Mouse (Mus musculus) lung, postnatal 0 days (tissue): Measurements from ENCODE around the gene Ddx1. TPM values are rescaled to one million over a fixed set of nuclear protein-coding genes. Genes with fewer than 3 reads are reported as not detected.

Experiments
- ATAC-seq: fragments of 200-750 bp; cut with Nextera tagmentation; 2 replicates; pipeline ENCODE4 v1.8.0; 2017; ENCODE audit warnings: moderate library complexity
- DNase-seq: peaks from one replicate; pipeline ENCODE4 v3.0.0-alpha.2; 2016; ENCODE audit warnings: low spot score
- H3K27ac ChIP-seq: fragments of 300-500 bp; sonication (generic); 2 replicates; pipeline ENCODE4 v1.5.1; 2014; ENCODE audit warnings: antibody characterized with exemption, mild to moderate bottlenecking, low read length, mixed read lengths
- H3K27me3 ChIP-seq: fragments of 300-500 bp; sonication (generic); replicated peaks from 2 replicates; pipeline ENCODE4 v1.6.1; 2014; ENCODE audit warnings: low read length, mixed read lengths; ENCODE audit not compliant: insufficient read depth
- H3K36me3 ChIP-seq: fragments of 300-500 bp; sonication (generic); 2 replicates; pipeline ENCODE4 v1.6.1; 2014; ENCODE audit warnings: low read length, mixed read lengths; ENCODE audit not compliant: insufficient read depth
- H3K4me1 ChIP-seq: fragments of 300-500 bp; sonication (generic); 2 replicates; pipeline ENCODE4 v1.6.1; 2014; ENCODE audit warnings: antibody characterized with exemption, low read depth, low read length, mixed read lengths; ENCODE audit not compliant: insufficient read depth
- H3K4me2 ChIP-seq: fragments of 300-500 bp; sonication (generic); replicated peaks from 2 replicates; pipeline ENCODE4 v1.6.1; 2014; ENCODE audit warnings: low read depth, mild to moderate bottlenecking, low read length, moderate library complexity, mixed read lengths
- H3K4me3 ChIP-seq: fragments of 300-500 bp; sonication (generic); 2 replicates; pipeline ENCODE4 v1.5.1; 2014; ENCODE audit warnings: low read depth, low read length
- H3K9ac ChIP-seq: fragments of 300-500 bp; sonication (generic); replicated peaks from 2 replicates; pipeline ENCODE4 v1.6.1; 2014; ENCODE audit warnings: low read depth, mild to moderate bottlenecking
- H3K9me3 ChIP-seq: fragments of 300-500 bp; sonication (generic); 2 replicates; pipeline ENCODE4 v1.6.1; 2016; ENCODE audit warnings: low read length, mixed read lengths
- CTCF ChIP-seq: IDR thresholded peaks from 2 replicates; pipeline ENCODE4 v1.5.1; 2016; ENCODE audit warnings: antibody characterized with exemption, mild to moderate bottlenecking
- EP300 ChIP-seq: IDR thresholded peaks from 2 replicates; pipeline ENCODE4 v1.6.1; 2016; ENCODE audit warnings: antibody characterized with exemption, mild to moderate bottlenecking, control low read depth
- WGBS: fragments of 180-500 bp; shearing (Covaris S2); extraction: QIAGEN DNeasy Blood & Tissue Kit; methylation state at CpG from one replicate; pipeline ENCODE4 v1.1.7; 2014; 5-methylcytosine and 5-hydroxymethylcytosine counted together
- polyA plus RNA-seq: library from polyadenylated mRNA; unstranded; fragments of >200 nt; fragmentation: Nextera tagmentation; extraction: Ambion mirVana; gene quantifications from 2 replicates; pipeline ENCODE4 v1.2.1, GENCODE M21; 2015

Ddx1 gene
- polyA plus RNA-seq, 1 experiment from 2014 or later = 53.4 TPM

DNA sequence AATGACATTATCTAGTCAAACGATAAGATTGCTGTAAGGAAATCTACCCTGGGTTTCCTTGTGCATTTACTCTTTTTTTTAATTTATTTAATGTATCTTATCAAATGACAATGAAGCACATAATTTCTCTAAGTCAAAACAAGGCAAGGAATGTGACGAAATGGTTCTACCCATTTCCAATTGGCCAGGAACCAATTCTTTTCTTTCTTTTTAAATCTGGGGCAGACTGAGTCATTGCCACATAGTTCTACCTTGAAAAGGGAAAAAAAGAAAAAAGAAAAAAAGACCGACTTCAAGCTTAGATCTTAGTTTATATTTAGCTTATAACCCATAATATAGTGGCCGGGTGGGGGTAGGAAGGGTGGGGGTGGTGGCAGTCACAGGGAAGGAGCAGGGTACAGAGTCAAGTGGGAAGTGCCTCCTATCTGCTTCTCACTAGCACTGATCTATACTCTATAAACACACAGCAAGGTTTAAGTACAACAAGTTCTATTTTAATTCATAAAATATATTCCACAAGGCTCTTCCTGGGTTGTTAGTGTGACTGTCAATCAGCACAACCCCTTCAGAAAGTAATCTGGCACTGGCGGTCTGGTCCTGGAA lies 32.4 kb downstream of the Ddx1 start:
- no peak overlapping the region for H3K27ac ChIP-seq
- WGBS = 32% methylated on average over 5 of the region's 5 CpGs
- H3K4me2 ChIP-seq = no peak overlapping the region

DNA sequence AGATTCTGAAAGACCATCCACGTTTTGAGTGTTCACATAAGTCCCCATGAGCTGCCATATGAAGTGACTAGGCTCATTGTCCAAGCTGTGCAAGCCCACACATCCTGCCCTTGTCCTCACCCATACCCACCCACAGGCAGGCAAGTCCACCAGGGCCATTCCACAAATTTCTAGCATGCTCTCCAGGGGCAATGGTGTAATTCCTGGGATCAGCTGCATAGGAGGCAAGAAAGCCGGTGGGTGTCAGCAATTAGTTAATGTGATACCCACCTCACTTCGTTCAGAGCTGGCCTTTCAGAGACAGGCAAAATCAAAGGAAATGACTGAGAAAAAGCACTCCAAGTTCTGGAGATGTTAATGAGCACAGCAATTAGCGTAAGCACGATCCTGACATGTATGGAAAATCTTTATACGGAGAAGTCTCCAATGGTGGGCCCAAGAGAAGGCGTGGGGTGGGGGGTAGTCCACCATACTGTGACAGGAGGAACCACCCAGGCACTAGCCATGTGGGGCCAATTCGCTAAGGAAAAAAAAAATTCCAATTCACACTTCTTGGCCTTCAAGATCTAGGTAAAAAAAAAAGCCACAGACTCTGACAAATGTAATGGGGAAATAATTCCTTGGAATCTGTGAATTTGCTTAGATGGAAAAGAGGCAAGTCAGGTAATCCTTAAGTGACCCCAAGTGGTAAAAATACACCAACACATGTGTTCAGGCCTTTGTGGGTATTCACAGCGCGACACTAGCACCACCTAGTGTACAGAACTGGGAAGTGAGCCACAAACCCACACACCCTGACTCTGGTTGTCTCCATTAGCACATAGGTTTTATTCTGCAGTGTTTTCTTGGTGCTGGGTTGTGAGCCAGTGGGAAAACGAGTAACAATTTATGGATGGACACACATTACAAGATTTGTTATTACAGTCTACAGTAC lies 34.4 kb downstream of the Ddx1 start:
- 38% methylated on average over 11 of the region's 11 CpGs for WGBS
- 0 out of 2 replicates have a peak, but pooled peaks have one; percentile 37 for TF ChIP-seq EP300
- TF ChIP-seq CTCF = peak; percentile 99
- H3K4me2 ChIP-seq = no peak overlapping the region
- H3K27ac ChIP-seq = no peak overlapping the region
- H3K4me3 ChIP-seq = no peak overlapping the region
- no peaks in the 10 kb centered on the region for H3K27me3 ChIP-seq
- no peak overlapping the region for H3K9ac ChIP-seq
- DNase-seq (peak; percentile 89), ATAC-seq (peak; percentile 74)
- 0 out of 2 replicates have a peak, but pooled peaks cover 4% of the 10 kb centered on the region for H3K36me3 ChIP-seq
- H3K9me3 ChIP-seq = no peaks in the 10 kb centered on the region
- H3K4me1 ChIP-seq = peaks cover 8% of the 10 kb centered on the region

More for the DNA sequence above, 32.4 kb downstream of the Ddx1 start:
- Histone ChIP-seq H3K36me3 (peaks cover 14% of the 10 kb centered on the region; the same call in 1 of the 2 replicates), H3K9me3 (no peaks in the 10 kb centered on the region), H3K9ac (no peak overlapping the region), H3K4me3 (no peak overlapping the region), H3K27me3 (no peaks in the 10 kb centered on the region), H3K4me1 (peaks cover 8% of the 10 kb centered on the region)
- ATAC-seq (no peak), DNase-seq (peak; percentile 13)
- no peak for TF ChIP-seq CTCF
- TF ChIP-seq EP300 = no peak

DNA sequence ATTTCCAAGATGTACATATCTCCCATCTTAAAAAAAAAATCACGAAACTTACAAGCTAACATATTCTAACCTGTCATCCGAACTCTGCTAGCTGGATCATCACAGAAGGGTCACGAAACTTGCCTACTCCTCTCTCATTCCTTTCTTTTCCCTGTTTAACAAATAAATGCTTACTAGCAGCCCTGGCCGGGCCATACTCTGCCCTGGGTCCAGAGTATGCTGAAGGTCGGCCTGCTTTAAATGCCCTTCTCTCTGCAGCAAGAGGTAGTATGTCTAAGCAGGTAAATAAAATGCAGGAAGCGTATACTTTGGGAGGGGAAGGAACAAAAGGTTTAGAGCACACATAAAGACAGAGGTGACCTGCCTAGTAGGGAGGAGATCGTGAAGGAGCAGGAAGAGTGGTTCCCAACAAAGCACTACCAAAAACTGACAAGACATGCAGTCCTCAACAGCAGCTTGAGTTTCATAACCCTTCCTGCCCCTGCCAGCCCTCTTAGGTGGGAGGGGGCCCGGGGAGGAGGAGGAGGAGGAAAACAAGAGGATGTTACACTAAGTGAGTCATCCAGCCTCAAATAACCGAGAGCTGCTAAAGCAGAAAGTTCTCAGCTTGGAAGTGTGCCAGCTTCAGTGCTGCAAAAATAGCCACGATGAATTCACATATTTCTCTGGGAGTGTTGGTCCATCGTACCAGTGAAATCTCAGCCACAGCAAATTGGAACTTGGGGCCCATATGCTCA lies 37.1 kb downstream of the Ddx1 start:
- Histone ChIP-seq H3K9me3 (no peaks in the 10 kb centered on the region), H3K4me3 (no peak overlapping the region), H3K9ac (no peak overlapping the region), H3K4me2 (no peak overlapping the region), H3K4me1 (peaks cover 8% of the 10 kb centered on the region), H3K27me3 (no peaks in the 10 kb centered on the region), H3K27ac (no peak overlapping the region), H3K36me3 (no peaks in the 10 kb centered on the region)
- 0 out of 2 replicates have a peak, but pooled peaks have one; percentile 20 for TF ChIP-seq EP300
- no peak for TF ChIP-seq CTCF
- 47% methylated on average over 11 of the region's 11 CpGs for WGBS
- ATAC-seq (peak; percentile 67), DNase-seq (peak; percentile 84)

DNA sequence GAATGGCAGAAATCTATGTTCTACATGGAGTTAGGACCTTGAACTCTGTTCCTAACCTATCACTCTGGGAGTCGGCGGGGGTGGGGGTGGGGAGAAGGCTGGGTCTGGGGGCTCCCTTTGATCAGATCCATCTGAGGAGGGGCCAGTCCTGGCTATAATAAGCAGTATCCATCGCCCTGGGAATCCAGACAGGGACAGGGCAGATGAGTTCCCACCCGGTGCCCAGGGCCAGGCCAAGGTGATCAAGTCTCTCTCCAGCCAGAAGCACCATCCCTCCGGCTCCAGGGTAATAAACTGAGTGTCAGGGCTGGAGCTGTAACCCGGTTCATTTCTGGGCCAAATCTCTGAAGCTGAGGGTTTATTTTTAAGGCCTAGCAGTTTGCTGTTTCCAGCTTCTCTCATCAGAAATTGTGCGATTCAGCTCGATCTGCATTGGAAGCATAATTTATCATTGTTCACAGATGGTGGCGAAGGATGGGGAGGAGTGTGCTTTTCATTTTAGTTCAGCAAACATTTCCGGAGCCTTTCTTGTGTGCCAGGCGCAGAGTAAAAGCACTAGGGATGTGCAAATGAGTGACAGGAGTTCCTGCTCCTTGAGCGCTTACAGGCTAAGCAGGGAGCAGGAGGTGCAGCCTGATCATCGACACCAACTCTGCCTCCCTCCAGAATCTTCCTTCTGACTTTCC lies 39.2 kb downstream of the Ddx1 start:
- ATAC-seq (no peak), DNase-seq (no peak)
- Histone ChIP-seq H3K27ac (no peak overlapping the region), H3K27me3 (no peaks in the 10 kb centered on the region), H3K4me2 (no peak overlapping the region), H3K9me3 (no peaks in the 10 kb centered on the region), H3K4me1 (peaks cover 8% of the 10 kb centered on the region), H3K36me3 (no peaks in the 10 kb centered on the region), H3K9ac (no peak overlapping the region), H3K4me3 (no peak overlapping the region)
- TF ChIP-seq CTCF (no peak), EP300 (no peak)
- WGBS = 62% methylated on average over 13 of the region's 13 CpGs

DNA sequence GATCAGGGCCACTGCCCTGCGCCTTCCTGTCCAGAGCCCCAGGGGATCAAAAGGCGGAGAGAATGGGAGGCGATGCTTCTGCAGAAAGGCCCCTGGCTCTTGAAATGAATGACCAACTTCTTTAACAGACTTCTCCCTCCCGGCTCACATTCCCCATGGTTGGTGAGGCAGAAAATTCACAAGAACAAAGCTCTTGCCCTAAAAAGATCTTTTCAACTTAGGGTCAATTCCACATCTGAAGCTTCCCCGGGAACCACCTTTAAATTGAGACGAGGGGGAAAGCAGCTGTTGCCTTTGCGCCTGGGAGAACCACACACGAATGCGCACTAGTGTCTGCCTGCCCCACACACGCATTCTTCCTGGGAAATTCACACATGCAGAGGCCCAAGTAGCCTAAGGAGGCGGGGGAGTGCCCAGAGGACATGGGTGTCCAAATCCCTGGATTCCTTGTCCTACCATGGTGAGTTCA lies 40.0 kb downstream of the Ddx1 start:
- no peak for TF ChIP-seq CTCF
- no peak for TF ChIP-seq EP300
- WGBS = 80% methylated on average over 11 of the region's 11 CpGs
- DNase-seq = no peak

More for the DNA sequence above, 40.0 kb downstream of the Ddx1 start:
- Histone ChIP-seq H3K9me3 (no peaks in the 10 kb centered on the region), H3K36me3 (no peaks in the 10 kb centered on the region), H3K27ac (no peak overlapping the region), H3K4me2 (no peak overlapping the region), H3K4me1 (peaks cover 8% of the 10 kb centered on the region), H3K4me3 (no peak overlapping the region), H3K27me3 (no peaks in the 10 kb centered on the region), H3K9ac (no peak overlapping the region)
- no peak for ATAC-seq
